Mouse (Mus musculus): ENCODE results near the gene Pola2.

Pola2 gene

GRCm38 (mm10) chr19:5965280-5965679 is 1.3 kb upstream of the Pola2 start:
- DNase-seq (ENCODE audit: low read depth), result peak; percentile 93

GRCm38 (mm10) chr19:5964804-5965203 is 802 bp upstream of the Pola2 start:
- DNase-seq (ENCODE audit: low read depth), result no peak

DNA sequence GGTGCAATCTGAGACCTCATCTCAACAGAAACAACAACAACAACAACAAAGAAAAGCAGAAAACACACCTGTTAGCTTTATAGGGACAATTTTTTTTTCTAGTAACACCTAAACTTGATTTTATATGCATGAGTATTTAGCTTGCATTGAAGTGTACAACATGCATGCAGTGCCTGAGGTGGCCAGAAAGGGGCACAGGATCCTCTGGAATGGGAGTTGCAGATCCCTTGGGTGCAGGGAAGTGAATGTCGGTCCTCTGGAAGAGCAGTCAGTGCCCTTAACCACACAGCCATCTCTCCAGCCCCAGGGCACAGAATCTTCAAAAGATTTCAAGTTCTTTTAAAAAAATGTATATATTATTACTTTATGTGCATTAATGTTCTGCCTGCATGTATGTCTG is 1.4 kb downstream of the Pola2 start:
- DNase-seq (ENCODE audit: low read depth), result no peak

DNA sequence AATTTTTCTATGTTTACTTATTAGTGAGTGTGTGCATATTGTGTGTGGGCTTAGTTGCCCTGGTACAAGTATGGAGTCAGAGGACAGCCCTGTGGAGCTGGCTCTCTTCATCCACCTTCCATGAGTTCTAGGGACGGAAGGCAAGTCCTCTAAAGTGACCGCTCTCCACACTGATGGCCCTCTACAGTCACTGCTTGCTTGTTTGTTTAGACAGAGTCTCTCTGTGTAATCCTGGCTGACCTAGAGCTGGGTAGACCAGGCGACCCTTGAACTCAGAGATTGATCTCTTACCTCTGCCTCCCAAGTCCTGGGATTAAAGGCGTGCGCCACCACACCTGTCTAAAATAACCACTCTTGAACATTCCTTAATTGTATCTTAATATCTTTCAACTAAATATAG is 6.6 kb downstream of the Pola2 start:
- DNase-seq (ENCODE audit: low read depth), result no peak

- peak; percentile 84 for DNase-seq (ENCODE audit: low read depth)
Observed at GRCm38 (mm10) chr19:5956685-5957084, 7.3 kb downstream of the Pola2 start.

DNA sequence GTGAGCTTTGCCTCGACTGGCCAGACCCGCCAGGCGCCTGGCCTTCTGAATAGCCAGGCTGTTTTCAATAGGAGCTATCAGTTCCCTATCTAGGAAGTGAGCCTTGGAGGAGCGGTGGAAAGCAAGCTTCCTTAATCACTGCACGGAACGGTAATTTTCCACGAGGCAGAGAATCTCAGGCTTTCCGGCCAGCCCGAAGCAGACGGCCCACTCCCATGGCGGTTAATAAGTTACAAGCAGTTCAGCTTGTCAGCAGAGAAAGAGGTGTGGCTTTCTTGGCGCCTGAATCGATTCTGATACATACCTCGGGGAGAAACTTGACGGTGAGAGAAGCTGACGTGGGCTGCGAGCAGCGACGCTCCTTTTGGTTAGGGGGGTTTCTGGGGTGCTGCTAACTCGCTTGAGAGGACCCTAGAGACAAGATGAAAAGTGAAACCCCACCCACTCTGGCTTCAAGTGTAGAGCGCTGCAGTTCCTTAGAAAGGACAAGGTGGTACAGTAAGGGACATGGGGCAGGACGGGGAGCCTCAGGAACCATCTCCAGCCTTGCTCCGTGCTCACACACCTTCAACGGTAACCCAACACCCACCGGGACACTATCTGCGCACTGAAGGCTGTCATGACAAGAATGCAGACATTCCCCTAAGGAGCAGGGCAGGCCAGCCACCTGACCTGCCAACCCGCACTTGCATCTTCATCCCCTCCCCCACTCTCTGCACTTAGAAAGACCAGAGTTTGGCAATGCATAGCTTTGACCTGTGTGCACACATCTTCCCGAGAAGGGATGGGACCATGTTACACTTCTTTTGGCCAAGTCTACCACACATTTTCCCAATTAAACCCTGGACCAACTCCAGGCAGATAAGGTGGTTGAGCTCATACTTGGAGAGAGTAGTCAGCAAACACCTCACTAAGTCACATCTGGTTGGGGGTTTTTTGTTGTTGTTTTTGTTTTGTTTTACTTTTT is 8.0 kb downstream of the Pola2 start:
- DNase-seq (ENCODE audit: low read depth), result no peak

GRCm38 (mm10) chr19:5954936-5955335 is 9.1 kb downstream of the Pola2 start:
- DNase-seq (ENCODE audit: low read depth), result no peak

DNA sequence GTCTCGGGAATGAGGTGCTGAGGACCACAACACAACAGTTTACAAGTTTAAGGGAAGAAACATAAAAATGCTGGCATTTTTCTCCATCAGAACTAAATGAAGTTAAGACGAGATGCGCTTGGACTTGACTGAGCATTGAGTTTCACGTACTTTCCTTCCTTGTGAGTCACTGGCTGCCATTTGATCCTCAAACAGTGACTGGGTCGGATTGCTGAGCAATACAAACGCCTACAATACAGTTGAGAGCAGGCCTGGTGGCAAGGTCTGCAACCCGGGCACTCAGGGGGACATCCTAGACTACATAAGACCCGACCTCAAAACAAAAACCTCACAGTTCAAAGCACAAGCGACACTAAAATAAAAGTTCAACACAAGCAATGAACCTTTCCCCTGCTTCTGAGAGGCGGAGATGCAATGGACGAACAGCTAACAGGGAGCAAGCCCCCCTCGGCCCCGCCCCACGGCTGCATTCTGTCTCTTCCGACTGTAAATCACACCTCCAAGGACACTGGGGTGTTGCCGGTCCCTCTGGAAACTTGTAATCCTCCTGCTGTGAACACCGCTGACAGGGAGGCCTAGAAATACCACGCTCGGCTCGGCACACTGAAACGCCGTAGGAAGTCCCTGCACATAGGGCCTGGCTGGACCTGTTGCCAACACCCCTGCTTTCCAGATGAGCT is 9.8 kb downstream of the Pola2 start:
- DNase-seq (ENCODE audit: low read depth), result no peak

GRCm38 (mm10) chr19:5953201-5953770 is 10.7 kb downstream of the Pola2 start:
- DNase-seq (ENCODE audit: low read depth), result no peak

- DNase-seq (ENCODE audit: low read depth), result no peak
Observed at GRCm38 (mm10) chr19:5952071-5952691, 11.8 kb downstream of the Pola2 start.

DNA sequence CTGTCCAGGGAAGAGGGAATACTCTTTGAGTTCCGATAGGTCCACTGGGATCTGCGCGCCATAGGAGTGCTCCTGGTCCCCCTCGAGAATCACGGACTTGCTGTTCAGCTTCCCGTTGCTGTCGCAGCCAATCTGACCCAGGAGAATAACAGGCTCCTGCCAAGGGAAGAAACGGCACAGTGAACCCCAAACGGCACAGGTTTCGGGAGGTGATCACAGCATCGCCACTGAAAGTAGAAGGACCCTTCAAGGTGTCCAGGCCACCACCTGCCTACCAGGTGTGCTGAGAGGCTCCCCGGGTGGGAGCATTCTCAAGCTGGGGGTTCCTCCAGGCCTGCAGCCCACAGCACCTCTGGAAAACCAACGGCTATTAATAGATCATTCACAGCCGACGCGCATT is 12.4 kb downstream of the Pola2 start:
- DNase-seq (ENCODE audit: low read depth), result no peak

DNA sequence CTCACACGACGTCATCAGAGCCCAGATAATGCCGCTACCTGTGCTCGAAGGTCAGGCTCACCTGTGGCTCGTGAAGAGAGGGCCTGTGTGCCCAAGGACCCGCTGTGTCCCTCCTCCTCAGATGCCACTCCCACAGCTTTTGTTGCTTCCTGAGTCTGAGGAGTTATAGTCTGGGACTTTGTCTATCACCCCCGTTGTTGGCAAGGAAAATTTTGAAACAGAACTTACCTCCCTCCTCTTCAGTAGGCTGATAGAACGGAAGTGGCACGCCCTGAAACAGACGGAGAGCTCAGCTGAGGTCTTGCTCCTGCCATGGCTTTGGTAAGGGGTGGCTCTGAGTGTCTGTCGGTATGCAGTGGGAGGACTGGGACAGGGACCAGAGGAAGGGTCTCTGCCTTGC is 13.8 kb downstream of the Pola2 start:
- DNase-seq (ENCODE audit: low read depth), result no peak

DNA sequence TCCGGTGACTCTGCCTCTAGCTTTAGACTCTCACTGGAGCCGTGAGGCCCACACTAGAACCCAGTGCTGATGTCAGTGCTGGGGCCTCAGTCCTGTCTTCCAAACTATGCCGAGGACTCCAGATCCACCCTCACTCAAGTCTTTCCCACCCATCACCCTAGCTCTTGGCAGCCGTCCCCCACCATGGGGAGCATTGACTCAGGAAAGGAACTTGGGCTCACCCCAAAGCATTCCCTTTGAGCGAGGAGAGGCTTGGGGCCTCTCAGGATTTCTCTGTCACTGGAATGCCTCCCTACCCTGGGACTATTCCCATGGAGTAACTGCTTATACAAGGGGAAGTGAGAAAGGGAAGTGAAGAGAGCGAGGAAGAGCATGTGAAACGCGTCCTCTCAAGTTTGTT is 18.1 kb downstream of the Pola2 start:
- no peak for DNase-seq (ENCODE audit: low read depth)

DNA sequence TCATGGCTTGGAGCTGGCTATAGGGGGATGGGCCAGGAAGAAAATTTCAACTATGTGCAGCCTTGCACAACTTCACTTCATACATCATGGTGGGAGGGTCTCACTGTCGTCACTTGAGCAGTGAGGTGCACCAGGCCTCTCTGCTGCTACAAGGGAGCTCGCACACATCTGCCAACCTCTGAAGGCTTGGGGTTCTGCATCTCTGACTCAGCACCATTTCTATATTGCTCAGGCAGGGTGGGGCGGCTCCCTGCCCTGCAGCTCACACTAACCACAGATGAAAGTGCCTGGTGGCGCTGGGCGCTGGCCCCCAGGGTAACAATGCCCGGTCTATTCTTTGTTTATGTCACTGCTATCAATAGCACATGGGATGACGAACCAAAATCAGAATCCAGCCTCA is 19.0 kb downstream of the Pola2 start:
- DNase-seq (ENCODE audit: low read depth), result no peak

- DNase-seq (ENCODE audit: low read depth), result no peak
Observed at GRCm38 (mm10) chr19:5944145-5944544, 19.9 kb downstream of the Pola2 start.

DNA sequence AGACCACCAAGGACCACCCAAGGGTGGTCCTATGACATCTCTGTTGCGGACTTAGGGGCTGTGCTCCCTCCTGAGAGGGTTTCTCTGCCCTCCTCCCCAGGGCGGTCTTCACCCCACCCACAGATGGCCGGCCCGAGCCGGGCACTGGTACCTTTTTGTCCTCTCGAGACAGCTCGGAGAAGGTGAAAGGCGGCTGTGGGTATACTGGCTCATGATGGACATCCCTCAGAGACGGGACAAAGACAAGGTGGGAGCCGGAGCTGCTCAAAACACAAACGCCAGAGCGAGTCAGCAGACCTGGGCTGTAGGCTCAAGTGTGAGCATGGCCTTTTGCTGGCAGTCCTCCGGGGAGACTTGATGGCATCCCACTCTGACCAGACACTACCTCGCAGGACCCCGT is 20.6 kb downstream of the Pola2 start:
- no peak for DNase-seq (ENCODE audit: low read depth)

DNA sequence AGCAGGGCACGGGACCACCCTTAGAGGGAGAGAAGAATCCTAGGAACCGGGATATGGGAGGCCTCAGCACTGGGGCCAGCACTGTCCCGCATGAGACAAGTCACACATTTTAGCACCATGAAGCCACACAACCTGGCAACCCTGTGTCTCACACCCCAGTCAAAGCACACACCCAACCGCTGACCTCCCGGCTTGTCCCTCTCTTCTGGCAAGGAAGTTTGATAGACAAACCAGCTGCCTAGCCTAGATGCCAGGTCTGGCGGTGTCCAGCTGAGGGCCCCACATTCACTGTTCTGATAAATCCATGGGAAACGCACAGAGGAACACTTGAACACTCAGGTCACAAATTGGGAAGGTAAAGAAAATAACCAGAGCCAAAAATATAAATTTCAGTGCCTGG is 21.4 kb downstream of the Pola2 start:
- no peak for DNase-seq (ENCODE audit: low read depth)

GRCm38 (mm10) chr19:5940656-5941055 is 23.3 kb downstream of the Pola2 start:
- no peak for DNase-seq (ENCODE audit: low read depth)

GRCm38 (mm10) chr19:5940173-5940572 is 23.8 kb downstream of the Pola2 start:
- no peak for DNase-seq (ENCODE audit: low read depth)

DNA sequence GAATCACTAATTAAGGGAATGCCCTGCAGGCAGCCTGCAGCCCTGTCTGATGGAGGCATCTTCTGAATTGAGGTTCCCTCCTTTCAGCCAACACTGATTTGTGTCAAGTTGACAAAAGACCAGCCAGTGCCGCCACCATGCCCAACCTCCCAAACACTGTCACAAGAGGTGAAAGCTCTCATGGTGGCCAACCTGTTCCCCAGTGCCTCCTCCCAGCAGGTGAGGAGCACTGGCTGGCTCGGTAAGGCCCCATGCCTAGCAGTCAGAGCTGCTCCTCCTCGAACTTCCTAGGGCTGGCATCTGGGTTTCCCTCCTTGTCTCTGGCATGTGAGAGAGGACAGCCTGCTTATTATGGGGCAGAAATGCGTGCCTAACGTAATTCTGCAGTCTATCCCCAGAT is 24.3 kb downstream of the Pola2 start:
- no peak for DNase-seq (ENCODE audit: low read depth)

DNA sequence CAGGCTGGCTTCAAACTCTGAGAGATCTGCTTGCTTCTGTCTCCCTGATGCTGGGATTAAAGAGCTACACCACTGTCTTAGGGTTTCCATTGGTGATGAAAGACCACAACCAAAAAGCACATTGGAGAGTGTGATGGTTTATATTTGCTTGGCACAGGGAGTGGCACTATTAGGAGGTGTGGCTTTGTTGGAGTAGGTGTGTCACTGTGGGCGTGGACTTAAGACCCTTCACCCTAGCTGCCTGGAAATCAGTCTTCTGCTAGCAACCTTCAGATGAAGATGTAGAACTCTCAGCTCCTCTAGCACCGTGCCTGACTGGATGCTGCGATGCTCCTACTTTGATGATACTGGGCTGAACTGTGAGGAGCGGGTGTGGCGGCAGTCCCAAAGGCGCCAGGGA is 25.5 kb downstream of the Pola2 start:
- no peak for DNase-seq (ENCODE audit: low read depth)

GRCm38 (mm10) chr19:5937836-5938406 is 26.1 kb downstream of the Pola2 start:
- DNase-seq (ENCODE audit: low read depth), result no peak
